Mouse (Mus musculus): ENCODE data around the gene Fam227b.

GRCm38 (mm10) chr2:126166335-126166734 lies 14.5 kb upstream of the Fam227b start:
- no peak for TF ChIP-seq CTCF (IDR thresholded peaks at IDR 0.05; ENCODE audit: low read depth, low read length)
- no peak for TF ChIP-seq POLR2A (IDR thresholded peaks at IDR 0.05; ENCODE audit: extremely low read depth, insufficient read depth, low read length)
